Mouse (Mus musculus): ENCODE results near the gene Dad1. TPM values are rescaled to one million over a fixed set of nuclear protein-coding genes. Genes with fewer than 3 reads are reported as not detected.
A peak's percentile ranks its signal among the peaks of the same experiment; 100 is the strongest.

Dad1 gene
- polyA plus RNA-seq, 1 experiment from 2014 or later: 256 TPM

DNA sequence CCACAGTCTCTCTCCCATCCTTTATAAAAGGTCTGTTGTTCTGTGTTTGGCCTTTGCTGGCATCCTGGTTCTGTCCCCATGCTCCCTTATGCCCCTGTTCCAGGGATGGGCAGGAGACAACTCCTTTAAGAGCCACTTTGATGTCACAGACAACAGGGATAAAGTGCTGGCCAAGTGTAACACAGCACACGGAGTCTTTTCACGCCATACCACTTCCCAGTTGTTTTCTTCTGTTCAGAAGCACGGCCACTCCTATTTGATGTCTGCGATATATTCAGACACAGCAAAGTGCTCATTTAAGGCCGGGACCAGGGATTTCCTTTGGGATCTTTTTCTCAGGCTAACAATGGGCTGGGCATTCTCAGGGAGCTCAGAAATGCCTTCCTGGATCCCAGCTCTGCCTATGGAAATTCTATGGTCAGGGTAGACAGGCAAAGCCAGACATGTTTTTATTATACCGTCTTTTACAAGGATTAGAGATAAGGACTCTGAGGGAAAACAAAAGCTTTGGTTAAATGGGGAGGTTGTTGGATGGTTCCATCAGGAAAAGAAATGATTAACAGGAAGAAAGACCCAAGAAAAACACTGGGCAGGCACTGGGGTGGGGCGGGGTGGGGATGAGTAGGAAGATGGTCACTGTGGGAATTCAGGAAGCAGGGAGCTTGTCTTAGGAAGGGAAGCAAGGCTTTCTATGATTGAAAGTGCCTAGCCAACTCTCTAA lies 63.4 kb downstream of the Dad1 start:
- WGBS: 57% methylated on average over 7 of the region's 7 CpGs
- no peak overlapping the region for H3K4me2 ChIP-seq (ENCODE audit: low read depth, low read length)
- ATAC-seq (replicated peaks; ENCODE audit: insufficient number of reproducible peaks, low FRiP score, low TSS enrichment, low read depth) (no peak), DNase-seq (ENCODE audit: low spot score) (peak; percentile 15)
- no peak overlapping the region for H3K4me3 ChIP-seq (ENCODE audit: low read depth, low read length)
- no peaks in the 10 kb centered on the region for H3K36me3 ChIP-seq (replicated peaks; ENCODE audit: control insufficient read depth, insufficient read depth, low read depth, low read length)
- H3K27ac ChIP-seq (replicated peaks; ENCODE audit: low read depth, low read length): no peak overlapping the region
- H3K9ac ChIP-seq (replicated peaks; ENCODE audit: low read length): no peak overlapping the region
- no peaks in the 10 kb centered on the region for H3K27me3 ChIP-seq (ENCODE audit: control insufficient read depth, insufficient read depth, low read length)
- H3K9me3 ChIP-seq (replicated peaks; ENCODE audit: control insufficient read depth, low read length): no peaks in the 10 kb centered on the region
- no peaks in the 10 kb centered on the region for H3K4me1 ChIP-seq (ENCODE audit: control insufficient read depth, insufficient read depth, low read length)

DNA sequence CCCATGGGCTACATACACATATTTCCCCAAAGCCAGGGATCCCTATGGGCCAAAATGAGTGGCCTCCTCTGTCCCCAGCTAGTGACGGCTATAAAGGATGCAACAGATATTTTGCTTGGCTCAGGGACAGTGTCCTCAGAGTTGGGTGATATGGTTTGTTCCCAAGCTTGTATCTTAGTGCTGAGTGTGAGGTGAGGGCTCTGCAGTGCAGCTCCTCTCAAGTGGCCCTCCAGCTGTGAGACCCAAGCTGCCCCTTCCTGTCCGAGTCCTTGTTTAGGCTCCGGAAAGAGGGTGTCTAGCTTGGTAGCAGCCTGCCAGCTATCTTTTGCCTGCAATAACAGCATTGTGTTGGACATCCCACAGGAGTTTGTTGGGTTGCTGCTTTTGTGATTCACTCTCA lies 64.6 kb downstream of the Dad1 start:
- H3K27me3 ChIP-seq (ENCODE audit: control insufficient read depth, insufficient read depth, low read length): no peaks in the 10 kb centered on the region
- ATAC-seq (replicated peaks; ENCODE audit: insufficient number of reproducible peaks, low FRiP score, low TSS enrichment, low read depth): no peak
- no peak overlapping the region for H3K4me2 ChIP-seq (ENCODE audit: low read depth, low read length)
- DNase-seq (ENCODE audit: low spot score): no peak
- no peak overlapping the region for H3K4me3 ChIP-seq (ENCODE audit: low read depth, low read length)
- H3K36me3 ChIP-seq (replicated peaks; ENCODE audit: control insufficient read depth, insufficient read depth, low read depth, low read length): no peaks in the 10 kb centered on the region
- no peaks in the 10 kb centered on the region for H3K9me3 ChIP-seq (replicated peaks; ENCODE audit: control insufficient read depth, low read length)
- WGBS: 75% methylated on average over 3 of the region's 3 CpGs
- no peaks in the 10 kb centered on the region for H3K4me1 ChIP-seq (ENCODE audit: control insufficient read depth, insufficient read depth, low read length)
- no peak overlapping the region for H3K9ac ChIP-seq (replicated peaks; ENCODE audit: low read length)
- no peak overlapping the region for H3K27ac ChIP-seq (replicated peaks; ENCODE audit: low read depth, low read length)

DNA sequence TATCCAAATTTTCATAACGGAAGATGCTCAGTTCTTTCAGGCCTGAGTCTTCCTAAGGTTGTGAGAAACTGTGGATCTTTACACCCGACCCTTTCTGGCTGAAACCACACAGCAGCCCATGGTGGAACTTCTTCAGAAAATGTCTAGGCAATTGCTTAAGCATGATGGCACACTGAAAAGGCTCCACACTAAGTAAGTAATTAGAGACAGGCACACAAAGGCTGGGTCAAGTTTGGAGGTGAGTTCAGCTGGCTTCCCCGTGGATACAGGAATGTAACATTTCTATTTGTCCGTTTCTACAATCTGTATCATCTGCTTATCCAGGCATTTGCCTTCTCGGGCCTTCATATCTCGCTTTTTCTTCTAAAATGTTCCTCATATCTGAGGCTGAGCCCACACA lies 66.7 kb downstream of the Dad1 start:
- peak; percentile 21 for DNase-seq (ENCODE audit: low spot score)
- H3K4me1 ChIP-seq (ENCODE audit: control insufficient read depth, insufficient read depth, low read length): no peaks in the 10 kb centered on the region
- no peak for ATAC-seq (replicated peaks; ENCODE audit: insufficient number of reproducible peaks, low FRiP score, low TSS enrichment, low read depth)
- H3K4me2 ChIP-seq (ENCODE audit: low read depth, low read length): no peak overlapping the region
- no peaks in the 10 kb centered on the region for H3K27me3 ChIP-seq (ENCODE audit: control insufficient read depth, insufficient read depth, low read length)
- WGBS: 60% methylated on average over 6 of the region's 6 CpGs
- no peak overlapping the region for H3K4me3 ChIP-seq (ENCODE audit: low read depth, low read length)
- no peaks in the 10 kb centered on the region for H3K36me3 ChIP-seq (replicated peaks; ENCODE audit: control insufficient read depth, insufficient read depth, low read depth, low read length)
- H3K27ac ChIP-seq (replicated peaks; ENCODE audit: low read depth, low read length): no peak overlapping the region
- H3K9me3 ChIP-seq (replicated peaks; ENCODE audit: control insufficient read depth, low read length): no peaks in the 10 kb centered on the region
- H3K9ac ChIP-seq (replicated peaks; ENCODE audit: low read length): no peak overlapping the region

Other genes with a start within 250 kb of the Dad1 start
- gene Abhd4, start 84 bp upstream of the Dad1 start, polyA plus RNA-seq (2014; fragmentation: Nextera tagmentation; extraction: Ambion mirVana): 44.3 and 47.4 TPM in 2 replicates
- not detected in 2 replicates for gene Olfr49, start 30.8 kb upstream of the Dad1 start, polyA plus RNA-seq (2014; fragmentation: Nextera tagmentation; extraction: Ambion mirVana)
- gene Oxa1l, start 106.7 kb upstream of the Dad1 start, polyA plus RNA-seq (2014; fragmentation: Nextera tagmentation; extraction: Ambion mirVana): 46.2 and 49.9 TPM in 2 replicates
- gene Slc7a7, start 163.7 kb upstream of the Dad1 start, polyA plus RNA-seq (2014; fragmentation: Nextera tagmentation; extraction: Ambion mirVana): 2.9 and 4.6 TPM in 2 replicates
- 214 and 235 TPM in 2 replicates for gene Mrpl52, start 172.8 kb upstream of the Dad1 start, polyA plus RNA-seq (2014; fragmentation: Nextera tagmentation; extraction: Ambion mirVana)
- gene Mmp14, start 177.5 kb upstream of the Dad1 start, polyA plus RNA-seq (2014; fragmentation: Nextera tagmentation; extraction: Ambion mirVana): 91.1 and 93.2 TPM in 2 replicates
- gene Lrp10, start 210.0 kb upstream of the Dad1 start, polyA plus RNA-seq (2014; fragmentation: Nextera tagmentation; extraction: Ambion mirVana): 13.9 and 16.2 TPM in 2 replicates
- 6.5 and 8.0 TPM in 2 replicates for gene Rem2, start 222.0 kb upstream of the Dad1 start, polyA plus RNA-seq (2014; fragmentation: Nextera tagmentation; extraction: Ambion mirVana)

Data from embryonic facial prominence, embryonic 11.5 days (tissue).